ENCODE assay signal across 17 mouse cellular contexts in genomic region chr4:132406393-132407189, GRCm38 (mm10). TPM values are rescaled to one million over a fixed set of nuclear protein-coding genes. Genes with fewer than 3 reads are reported as not detected.
DNase-seq lines count a peak whose midpoint lies in the region; ATAC-seq and TF ChIP-seq lines count a peak whose summit lies in the region.
"Had no signal": no experiment of that assay in that cellular context is flagged by ENCODE, and none has a peak within 500 bp of the region (broad histone marks: within the 10 kb centered on the region; RNA-seq: fewer than 3 reads in every experiment).

No protein-coding gene starts in this region.

- H3K9me3 ChIP-seq in stomach, postnatal 0 days (ENCODE audit: control insufficient read depth, low read length): no peaks in the 10 kb centered on the region
- H3K9me3 ChIP-seq: embryonic facial prominence, embryonic 15.5 days; hindbrain, embryonic 15.5 days; limb, embryonic 10.5 days; midbrain, embryonic 13.5 days had no signal

- no peak overlapping the region for H3K4me3 ChIP-seq in kidney, adult 2 months (ENCODE audit: insufficient read depth, low read depth, low read length)
- H3K4me3 ChIP-seq in stomach, postnatal 0 days (ENCODE audit: low read depth, low read length): no peak overlapping the region
- H3K4me3 ChIP-seq: embryonic facial prominence, embryonic 15.5 days; hindbrain, embryonic 15.5 days; limb, embryonic 10.5 days; midbrain, embryonic 13.5 days had no signal

- no peaks in the 10 kb centered on the region for H3K36me3 ChIP-seq in kidney, adult 2 months (ENCODE audit: control insufficient read depth, insufficient read depth, low read length)
- no peaks in the 10 kb centered on the region for H3K36me3 ChIP-seq in stomach, postnatal 0 days (ENCODE audit: control insufficient read depth, insufficient read depth, low read length)
- H3K36me3 ChIP-seq: embryonic facial prominence, embryonic 15.5 days; hindbrain, embryonic 15.5 days; midbrain, embryonic 13.5 days had no signal

- 0 out of 2 replicates have a peak, but pooled peaks have one; percentile 11 for ATAC-seq in stomach, postnatal 0 days (ENCODE audit: low FRiP score, low TSS enrichment)
- ATAC-seq: forebrain, embryonic 14.5 days; midbrain, embryonic 13.5 days had no signal

- no peak for TF ChIP-seq CTCF in kidney, adult 2 months (conservative IDR thresholded peaks at IDR 0.05; ENCODE audit: insufficient read depth, insufficient read length, low read depth, low read length)
- TF ChIP-seq CTCF in stomach, postnatal 0 days (IDR thresholded peaks at IDR 0.05; ENCODE audit: low read depth): no peak

- no peak overlapping the region for H3K9ac ChIP-seq in stomach, postnatal 0 days (ENCODE audit: low read length)
- H3K9ac ChIP-seq: embryonic facial prominence, embryonic 15.5 days; hindbrain, embryonic 15.5 days; midbrain, embryonic 13.5 days had no signal

- H3K4me1 ChIP-seq in kidney, adult 2 months (ENCODE audit: control insufficient read depth, insufficient read depth, low read length): peaks cover 19% of the 10 kb centered on the region
- H3K4me1 ChIP-seq in stomach, postnatal 0 days (replicated peaks; ENCODE audit: control insufficient read depth, insufficient read depth): no peaks in the 10 kb centered on the region
- H3K4me1 ChIP-seq: embryonic facial prominence, embryonic 15.5 days; hindbrain, embryonic 15.5 days; limb, embryonic 10.5 days; midbrain, embryonic 13.5 days had no signal

- peak; percentile 22 to 45 for DNase-seq in gastrocnemius, adult 8-10 months (ENCODE audit: low spot score in 2 of 2)
- DNase-seq in gastrocnemius, postnatal 14 days: no peak
- peak; percentile 57 for DNase-seq in kidney, adult 2 months
- no peak for DNase-seq in kidney, adult 11 months
- peak; percentile 30 for DNase-seq in ovary, postnatal 36 days (ENCODE audit: low spot score)
- DNase-seq in ovary, postnatal 10 days (ENCODE audit: low spot score): no peak
- DNase-seq in stomach, postnatal 0 days (ENCODE audit: low spot score): no peak
- no peak for DNase-seq in cerebellum, postnatal 14 days
- DNase-seq: B cell, adult 2 months; cerebellum, adult 11-12 months; lung, postnatal 36 days; thymus, adult 18-20 months had no signal

- 53% methylated on average over 13 of the region's 13 CpGs for WGBS in kidney, adult 2 months
- WGBS in stomach, postnatal 0 days: 71% methylated on average over 13 of the region's 13 CpGs

- intact Hi-C loops in gastrocnemius, postnatal 14 days (cut with DNase I; ENCODE audit: low total_unique reads): loop anchor here (5.0 kb wide), 1 partner anchor 39 kb away; no protein-coding TSS in a partner anchor

- H3K27me3 ChIP-seq in kidney, adult 2 months (replicated peaks; ENCODE audit: control insufficient read depth, insufficient read depth, low read length): no peaks in the 10 kb centered on the region
- H3K27me3 ChIP-seq in stomach, postnatal 0 days (ENCODE audit: control insufficient read depth, insufficient read depth, low read length): no peaks in the 10 kb centered on the region
- H3K27me3 ChIP-seq: embryonic facial prominence, embryonic 15.5 days; hindbrain, embryonic 15.5 days; midbrain, embryonic 13.5 days had no signal

- no peak for TF ChIP-seq POLR2A in kidney, adult 2 months (IDR thresholded peaks at IDR 0.05; ENCODE audit: low read depth, low read length)

- H3K4me2 ChIP-seq in stomach, postnatal 0 days (replicated peaks; ENCODE audit: low read depth): no peak overlapping the region
- H3K4me2 ChIP-seq: embryonic facial prominence, embryonic 15.5 days; hindbrain, embryonic 15.5 days; midbrain, embryonic 13.5 days had no signal

- H3K27ac ChIP-seq in kidney, adult 2 months (ENCODE audit: insufficient read depth, low read depth, low read length): no peak overlapping the region
- no peak overlapping the region for H3K27ac ChIP-seq in stomach, postnatal 0 days (replicated peaks)
- H3K27ac ChIP-seq: embryonic facial prominence, embryonic 15.5 days; hindbrain, embryonic 15.5 days; limb, embryonic 10.5 days; midbrain, embryonic 13.5 days had no signal

- TF ChIP-seq EP300 in stomach, postnatal 0 days (optimal IDR thresholded peaks at IDR 0.05): no peak

RNA-seq across cellular contexts. Expression of gene Phactr4, which starts 15.7 kb away (rescaled TPM):
- total RNA-seq in gastrocnemius, adult 8-10 months (2022): 10 to 100 TPM; 10.2 to 13.1 (median 10.9) TPM
- total RNA-seq in gastrocnemius, postnatal 14 days (2021): 10 to 100 TPM; 13.2 to 13.3 TPM
- polyA plus RNA-seq in kidney, adult 2 months (2012; rRNA removed): 19.5 and 25.2 TPM in 2 replicates
- 17.6 and 20.6 TPM in 2 replicates for polyA plus RNA-seq in stomach, postnatal 0 days (2015; fragmentation: Nextera tagmentation; extraction: Ambion mirVana)

RNA-seq across cellular contexts. Expression of gene Rcc1, which starts 53.2 kb away (rescaled TPM):
- 1 to 10 TPM; 4.8 to 8.4 (median 8.1) TPM for total RNA-seq in gastrocnemius, adult 8-10 months (2022)
- total RNA-seq in gastrocnemius, postnatal 14 days (2021): 1 to 10 TPM; 7.5 to 9.1 TPM
- polyA plus RNA-seq in kidney, adult 2 months (2012; rRNA removed): 9.4 and 10.1 TPM in 2 replicates
- polyA plus RNA-seq in stomach, postnatal 0 days (2015; fragmentation: Nextera tagmentation; extraction: Ambion mirVana): 23.4 and 25.2 TPM in 2 replicates

RNA-seq across cellular contexts. Expression of gene Med18, which starts 57.1 kb away (rescaled TPM):
- total RNA-seq in gastrocnemius, adult 8-10 months (2022): 1 to 10 TPM; 2.2 to 4.9 (median 3.4) TPM
- total RNA-seq in gastrocnemius, postnatal 14 days (2021): 1 to 10 TPM; 3.8 to 5.2 TPM
- 2.4 and 2.9 TPM in 2 replicates for polyA plus RNA-seq in kidney, adult 2 months (2012; rRNA removed)
- 12.2 and 13.6 TPM in 2 replicates for polyA plus RNA-seq in stomach, postnatal 0 days (2015; fragmentation: Nextera tagmentation; extraction: Ambion mirVana)

Comparison
In these comparisons a context has a peak if more than half of its experiments do, and no peak if none do; other contexts are left out.
1. DNase-seq: peak in gastrocnemius, adult 8-10 months (2 of 2), kidney, adult 2 months (single experiment) and ovary, postnatal 36 days (single experiment); none in gastrocnemius, postnatal 14 days (single experiment), kidney, adult 11 months (single experiment), ovary, postnatal 10 days (single experiment), stomach, postnatal 0 days (single experiment) and cerebellum, postnatal 14 days (0 of 2).